Mouse (Mus musculus) skeletal muscle tissue, postnatal 0 days (tissue): ENCODE data around the gene Rwdd3. TPM values are rescaled to one million over a fixed set of nuclear protein-coding genes. Genes with fewer than 3 reads are reported as not detected.

Source experiments
- polyA plus RNA-seq: library from polyadenylated mRNA; unstranded; fragments of >200 nt; fragmentation: Nextera tagmentation; extraction: Ambion mirVana; gene quantifications from 2 replicates; pipeline ENCODE4 v1.2.1, GENCODE M21; 2015

Gene Rwdd3
- polyA plus RNA-seq, result 2.9 and 3.7 TPM in 2 replicates

GRCm38 (mm10) chr3:121171243-121171871, at the start of gene Rwdd3:
Rwdd3 (minus strand) TSS chr3:121171695.

Other genes starting within 250 kb of the Rwdd3 start
- gene Tmem56, start 111.4 kb upstream of the Rwdd3 start, polyA plus RNA-seq, result 1.0 and 1.2 TPM in 2 replicates
- gene Alg14, start 120.1 kb upstream of the Rwdd3 start, polyA plus RNA-seq, result 17.0 and 21.0 TPM in 2 replicates